Comparison of ENCODE assay signal across 8 mouse cellular contexts in genomic region chr11:59506713-59507074, GRCm38 (mm10). TPM values are rescaled to one million over a fixed set of nuclear protein-coding genes. Genes with fewer than 3 reads are reported as not detected.
DNase-seq lines count a peak whose midpoint lies in the region; ATAC-seq and TF ChIP-seq lines count a peak whose summit lies in the region.

No protein-coding gene starts in this region.

- H3K4me1 ChIP-seq in liver, adult 2 months (ENCODE audit: control insufficient read depth, insufficient read depth, low read length): peaks cover 6% of the 10 kb centered on the region; the same call in 1 of the 2 replicates
- peaks cover 12% of the 10 kb centered on the region for H3K4me1 ChIP-seq in embryonic facial prominence, embryonic 14.5 days (ENCODE audit: control insufficient read depth, insufficient read depth, low read length)
- H3K4me1 ChIP-seq in intestine, postnatal 0 days (replicated peaks; ENCODE audit: control insufficient read depth, insufficient read depth, low read length): no peaks in the 10 kb centered on the region
- H3K4me1 ChIP-seq in neural tube, embryonic 14.5 days (ENCODE audit: control insufficient read depth, insufficient read depth, low read length): peaks cover 16% of the 10 kb centered on the region

- ATAC-seq in embryonic facial prominence, embryonic 14.5 days (ENCODE audit: low read depth): peak; percentile 24
- ATAC-seq in intestine, postnatal 0 days: peak; percentile 5; the same call in 1 of the 2 replicates
- peak; percentile 25; the same call in 1 of the 2 replicates for ATAC-seq in neural tube, embryonic 14.5 days (ENCODE audit: low read depth)

- peak overlapping the region; percentile 72 for H3K4me2 ChIP-seq in embryonic facial prominence, embryonic 14.5 days (ENCODE audit: low read depth, low read length)
- peak overlapping the region; percentile 88 for H3K4me2 ChIP-seq in intestine, postnatal 0 days (replicated peaks; ENCODE audit: low read depth)
- H3K4me2 ChIP-seq in neural tube, embryonic 14.5 days (ENCODE audit: low read depth, low read length): peak overlapping the region; percentile 96

- TF ChIP-seq CTCF in liver, adult 2 months (IDR thresholded peaks at IDR 0.05; ENCODE audit: low read depth, low read length): no peak
- no peak for TF ChIP-seq CTCF in intestine, postnatal 0 days (IDR thresholded peaks at IDR 0.05; ENCODE audit: low read depth)

- no peaks in the 10 kb centered on the region for H3K79me2 ChIP-seq in liver, adult 2 months (ENCODE audit: control insufficient read depth, insufficient read depth, low read length)

- H3K27ac ChIP-seq in liver, adult 2 months (replicated peaks; ENCODE audit: insufficient read depth, low read depth, low read length): peak overlapping the region; percentile 40
- peak overlapping the region; percentile 95 for H3K27ac ChIP-seq in embryonic facial prominence, embryonic 14.5 days (replicated peaks; ENCODE audit: low read depth, low read length)
- peak overlapping the region; percentile 89 for H3K27ac ChIP-seq in intestine, postnatal 0 days (ENCODE audit: low read depth, low read length)
- H3K27ac ChIP-seq in neural tube, embryonic 14.5 days (ENCODE audit: low read depth, low read length): peak overlapping the region; percentile 86

- 3% methylated on average over 14 of the region's 14 CpGs for WGBS in liver, adult 2 months
- under 1% methylated on average over 14 of the region's 14 CpGs for WGBS in embryonic facial prominence, embryonic 14.5 days
- 4% methylated on average over 14 of the region's 14 CpGs for WGBS in intestine, postnatal 0 days
- WGBS in neural tube, embryonic 14.5 days: 0% methylated on average over 14 of the region's 14 CpGs

- no peaks in the 10 kb centered on the region for H3K27me3 ChIP-seq in liver, adult 2 months (ENCODE audit: control insufficient read depth, insufficient read depth, low read length)
- H3K27me3 ChIP-seq in embryonic facial prominence, embryonic 14.5 days (replicated peaks; ENCODE audit: control insufficient read depth, insufficient read depth, low read length): no peaks in the 10 kb centered on the region
- H3K27me3 ChIP-seq in intestine, postnatal 0 days (replicated peaks; ENCODE audit: control insufficient read depth, insufficient read depth, low read length): no peaks in the 10 kb centered on the region
- no peaks in the 10 kb centered on the region for H3K27me3 ChIP-seq in neural tube, embryonic 14.5 days (ENCODE audit: control insufficient read depth, insufficient read depth, low read length)

- no peaks in the 10 kb centered on the region for H3K9me3 ChIP-seq in embryonic facial prominence, embryonic 14.5 days (ENCODE audit: control insufficient read depth, low read length)
- H3K9me3 ChIP-seq in intestine, postnatal 0 days (ENCODE audit: control insufficient read depth): no peaks in the 10 kb centered on the region
- H3K9me3 ChIP-seq in neural tube, embryonic 14.5 days (ENCODE audit: control insufficient read depth, low read length): no peaks in the 10 kb centered on the region

- peaks cover 10% of the 10 kb centered on the region; the same call in 1 of the 2 replicates for H3K36me3 ChIP-seq in liver, adult 2 months (ENCODE audit: control insufficient read depth, insufficient read depth, low read length)
- peaks cover 46% of the 10 kb centered on the region for H3K36me3 ChIP-seq in embryonic facial prominence, embryonic 14.5 days (ENCODE audit: control insufficient read depth, insufficient read depth, low read length)
- peaks cover 20% of the 10 kb centered on the region for H3K36me3 ChIP-seq in intestine, postnatal 0 days (ENCODE audit: control insufficient read depth, insufficient read depth)
- H3K36me3 ChIP-seq in neural tube, embryonic 14.5 days (ENCODE audit: control insufficient read depth, insufficient read depth, low read length): peaks cover 10% of the 10 kb centered on the region; the same call in 1 of the 2 replicates

- H3K4me3 ChIP-seq in liver, adult 2 months (ENCODE audit: insufficient read depth, low read depth, low read length): peak overlapping the region; percentile 68
- H3K4me3 ChIP-seq in embryonic facial prominence, embryonic 14.5 days (ENCODE audit: low read depth, low read length): peak overlapping the region; percentile 93
- H3K4me3 ChIP-seq in intestine, postnatal 0 days (ENCODE audit: low read depth, low read length): peak overlapping the region; percentile 68
- H3K4me3 ChIP-seq in neural tube, embryonic 14.5 days (ENCODE audit: low read depth, low read length): peak overlapping the region; percentile 66

- peak overlapping the region; percentile 95 for H3K9ac ChIP-seq in liver, adult 2 months (ENCODE audit: low read depth, low read length)
- H3K9ac ChIP-seq in embryonic facial prominence, embryonic 14.5 days (ENCODE audit: low read depth, low read length): peak overlapping the region; percentile 97
- H3K9ac ChIP-seq in intestine, postnatal 0 days (ENCODE audit: low read depth, low read length): peak overlapping the region; percentile 82
- peak overlapping the region; percentile 75 for H3K9ac ChIP-seq in neural tube, embryonic 14.5 days (replicated peaks; ENCODE audit: low read depth, low read length)

- DNase-seq in liver, adult 2 months (ENCODE audit: extremely low read depth, low read depth, low spot score): no peak
- DNase-seq in liver: no peak
- no peak for DNase-seq in embryonic facial prominence, embryonic 14.5 days (ENCODE audit: low spot score)
- no peak for DNase-seq in embryo, embryonic 11 days
- DNase-seq in left cerebral cortex, adult 9 months (ENCODE audit: low spot score in 2 of 2): no peak
- DNase-seq in cerebellum, postnatal 25 days: no peak

- TF ChIP-seq POLR2A in liver, adult 2 months (IDR thresholded peaks at IDR 0.05; ENCODE audit: extremely low read depth, insufficient read depth, low read length): no peak

RNA-seq across cellular contexts. Expression of gene Zkscan17, which starts 19.9 kb away (rescaled TPM):
- 5.1 and 7.1 TPM in 2 replicates for total RNA-seq in liver, adult 2 months (2014; rRNA removed)
- 8.0 and 9.4 TPM in 2 replicates for polyA plus RNA-seq in liver, adult 2 months (2012; rRNA removed)
- polyA plus RNA-seq in embryonic facial prominence, embryonic 14.5 days (2014; fragmentation: Nextera tagmentation; extraction: Ambion mirVana): 17.1 and 19.7 TPM in 2 replicates
- polyA plus RNA-seq in intestine, postnatal 0 days (2015; fragmentation: Nextera tagmentation; extraction: Ambion mirVana): 5.4 and 6.2 TPM in 2 replicates
- 11.3 and 13.0 TPM in 2 replicates for polyA plus RNA-seq in neural tube, embryonic 14.5 days (2014; fragmentation: Nextera tagmentation; extraction: Ambion mirVana)

RNA-seq across cellular contexts. Expression of gene Zfp867, which starts 34.4 kb away (rescaled TPM):
- total RNA-seq in liver, adult 2 months (2014; rRNA removed): 3.2 and 4.1 TPM in 2 replicates
- 0.34 and 0.39 TPM in 2 replicates for polyA plus RNA-seq in liver, adult 2 months (2012; rRNA removed)
- 8.8 and 11.0 TPM in 2 replicates for polyA plus RNA-seq in embryonic facial prominence, embryonic 14.5 days (2014; fragmentation: Nextera tagmentation; extraction: Ambion mirVana)
- polyA plus RNA-seq in intestine, postnatal 0 days (2015; fragmentation: Nextera tagmentation; extraction: Ambion mirVana): 1.8 and 2.1 TPM in 2 replicates
- polyA plus RNA-seq in neural tube, embryonic 14.5 days (2014; fragmentation: Nextera tagmentation; extraction: Ambion mirVana): 13.9 and 15.0 TPM in 2 replicates

RNA-seq across cellular contexts. Expression of gene Nlrp3, which starts 34.7 kb away (rescaled TPM):
- 0.55 and 0.60 TPM in 2 replicates for total RNA-seq in liver, adult 2 months (2014; rRNA removed)
- 0.14 and 0.44 TPM in 2 replicates for polyA plus RNA-seq in liver, adult 2 months (2012; rRNA removed)
- 0.29 and 0.45 TPM in 2 replicates for polyA plus RNA-seq in embryonic facial prominence, embryonic 14.5 days (2014; fragmentation: Nextera tagmentation; extraction: Ambion mirVana)
- 0.14 and 0.17 TPM in 2 replicates for polyA plus RNA-seq in intestine, postnatal 0 days (2015; fragmentation: Nextera tagmentation; extraction: Ambion mirVana)
- 0.12 and 0.17 TPM in 2 replicates for polyA plus RNA-seq in neural tube, embryonic 14.5 days (2014; fragmentation: Nextera tagmentation; extraction: Ambion mirVana)

RNA-seq across cellular contexts. Expression of gene Snap47, which starts 55.7 kb away (rescaled TPM):
- 60.0 and 60.4 TPM in 2 replicates for total RNA-seq in liver, adult 2 months (2014; rRNA removed)
- polyA plus RNA-seq in liver, adult 2 months (2012; rRNA removed): 70.9 and 76.3 TPM in 2 replicates
- polyA plus RNA-seq in embryonic facial prominence, embryonic 14.5 days (2014; fragmentation: Nextera tagmentation; extraction: Ambion mirVana): 124 and 142 TPM in 2 replicates
- 37.3 and 39.6 TPM in 2 replicates for polyA plus RNA-seq in intestine, postnatal 0 days (2015; fragmentation: Nextera tagmentation; extraction: Ambion mirVana)
- 622 and 695 TPM in 2 replicates for polyA plus RNA-seq in neural tube, embryonic 14.5 days (2014; fragmentation: Nextera tagmentation; extraction: Ambion mirVana)

RNA-seq across cellular contexts. Expression of gene Jmjd4, which starts 56.8 kb away (rescaled TPM):
- total RNA-seq in liver, adult 2 months (2014; rRNA removed): 5.0 and 5.4 TPM in 2 replicates
- polyA plus RNA-seq in liver, adult 2 months (2012; rRNA removed): 3.8 and 4.7 TPM in 2 replicates
- 9.7 and 11.1 TPM in 2 replicates for polyA plus RNA-seq in embryonic facial prominence, embryonic 14.5 days (2014; fragmentation: Nextera tagmentation; extraction: Ambion mirVana)
- 4.1 and 4.4 TPM in 2 replicates for polyA plus RNA-seq in intestine, postnatal 0 days (2015; fragmentation: Nextera tagmentation; extraction: Ambion mirVana)
- 20.9 and 21.4 TPM in 2 replicates for polyA plus RNA-seq in neural tube, embryonic 14.5 days (2014; fragmentation: Nextera tagmentation; extraction: Ambion mirVana)

Comparison
In these comparisons a context has a peak if more than half of its experiments do, and no peak if none do; other contexts are left out.
1. H3K27ac ChIP-seq: peak in every context shown above with its lines; median percentile 95 in embryonic facial prominence, embryonic 14.5 days; 89 in intestine, postnatal 0 days; 86 in neural tube, embryonic 14.5 days; 40 in liver, adult 2 months.